Mouse (Mus musculus): Measurements from ENCODE around the gene Clpsl2.

Clpsl2 gene

DNA sequence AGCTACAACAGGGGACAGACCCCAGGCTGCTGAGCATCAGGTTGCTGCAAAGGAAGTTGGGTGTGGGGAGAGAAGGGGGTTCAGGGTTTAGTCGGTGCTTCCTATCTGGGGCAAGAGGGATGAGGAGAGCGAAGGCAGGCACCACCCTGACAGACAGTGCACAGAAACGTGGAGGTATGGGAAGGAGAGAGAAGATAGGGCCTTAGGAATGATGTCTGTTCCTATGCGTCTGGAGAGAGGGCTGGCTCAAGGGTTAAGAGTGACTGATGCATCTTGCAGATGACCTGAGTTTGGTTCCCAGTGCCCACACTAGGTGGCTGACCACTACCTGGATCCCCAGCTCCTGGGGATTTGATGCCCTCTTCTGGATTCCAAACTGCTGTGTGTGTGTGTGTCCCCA is 32.3 kb upstream of the Clpsl2 start:
- TF ChIP-seq GATA4 (IDR thresholded peaks at IDR 0.05; ENCODE audit: insufficient replicate concordance, low read length): no peak

DNA sequence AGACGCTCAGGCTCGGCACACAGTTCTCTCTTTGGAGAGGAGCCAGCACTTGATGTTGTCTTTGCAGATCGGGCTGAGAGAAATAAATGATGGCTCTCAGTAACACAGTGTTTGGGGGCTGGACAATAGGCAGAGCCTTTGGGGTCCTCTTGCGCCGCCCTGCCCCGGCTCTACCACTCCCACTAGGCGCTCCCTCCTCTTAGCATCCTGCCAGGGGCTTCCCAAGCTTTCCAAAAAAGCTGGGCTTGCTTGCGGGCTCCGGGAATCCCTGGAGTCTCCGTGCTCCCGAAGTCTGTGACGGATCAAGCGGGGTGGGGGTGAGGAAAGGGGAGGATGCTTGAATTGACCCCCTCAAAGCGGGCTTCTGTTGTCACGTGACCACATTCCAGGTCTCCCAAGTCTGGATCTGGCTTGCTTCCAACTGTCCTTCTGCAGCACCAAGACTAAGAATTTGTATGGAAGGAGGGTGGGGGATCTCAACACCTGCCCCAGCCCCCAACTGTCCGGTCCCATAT is 31.7 kb upstream of the Clpsl2 start, which contains the start of gene Fkbp5:
Gene Fkbp5 (minus strand): TSS at position 87 of the 515 bp plus-strand sequence.
- no peak for TF ChIP-seq GATA4 (IDR thresholded peaks at IDR 0.05; ENCODE audit: insufficient replicate concordance, low read length)

GRCm38 (mm10) chr17:28517956-28518614 is 31.1 kb upstream of the Clpsl2 start:
- no peak for TF ChIP-seq GATA4 (IDR thresholded peaks at IDR 0.05; ENCODE audit: insufficient replicate concordance, low read length)

GRCm38 (mm10) chr17:28518615-28519071 is 30.6 kb upstream of the Clpsl2 start:
- no peak for TF ChIP-seq GATA4 (IDR thresholded peaks at IDR 0.05; ENCODE audit: insufficient replicate concordance, low read length)

- TF ChIP-seq GATA4 (IDR thresholded peaks at IDR 0.05; ENCODE audit: insufficient replicate concordance, low read length): no peak
Observed at GRCm38 (mm10) chr17:28519827-28520226, 29.4 kb upstream of the Clpsl2 start.

- no peak for TF ChIP-seq GATA4 (IDR thresholded peaks at IDR 0.05; ENCODE audit: insufficient replicate concordance, low read length)
Observed at GRCm38 (mm10) chr17:28520561-28520960, 28.6 kb upstream of the Clpsl2 start.

GRCm38 (mm10) chr17:28521071-28521726 is 28.0 kb upstream of the Clpsl2 start:
- no peak for TF ChIP-seq GATA4 (IDR thresholded peaks at IDR 0.05; ENCODE audit: insufficient replicate concordance, low read length)

DNA sequence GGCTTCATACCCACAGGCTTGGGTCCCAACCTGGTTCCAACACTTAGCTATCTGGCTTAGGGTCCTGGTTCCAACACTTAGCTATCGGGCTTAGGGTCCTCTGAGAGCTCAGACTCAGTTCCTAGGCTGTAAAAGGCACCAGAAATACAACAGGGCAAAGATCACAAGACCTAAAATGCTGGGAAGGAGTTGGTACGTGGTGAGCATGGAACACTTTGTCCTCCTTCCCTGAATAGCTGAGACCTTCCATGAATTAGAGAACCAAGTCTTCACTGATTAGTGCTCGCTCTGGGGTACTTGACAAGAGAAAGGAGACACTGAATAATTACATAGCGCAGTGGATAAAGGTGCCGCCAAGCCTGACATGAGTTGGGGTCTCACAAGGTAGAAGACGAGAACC is 27.3 kb upstream of the Clpsl2 start:
- no peak for TF ChIP-seq GATA4 (IDR thresholded peaks at IDR 0.05; ENCODE audit: insufficient replicate concordance, low read length)

DNA sequence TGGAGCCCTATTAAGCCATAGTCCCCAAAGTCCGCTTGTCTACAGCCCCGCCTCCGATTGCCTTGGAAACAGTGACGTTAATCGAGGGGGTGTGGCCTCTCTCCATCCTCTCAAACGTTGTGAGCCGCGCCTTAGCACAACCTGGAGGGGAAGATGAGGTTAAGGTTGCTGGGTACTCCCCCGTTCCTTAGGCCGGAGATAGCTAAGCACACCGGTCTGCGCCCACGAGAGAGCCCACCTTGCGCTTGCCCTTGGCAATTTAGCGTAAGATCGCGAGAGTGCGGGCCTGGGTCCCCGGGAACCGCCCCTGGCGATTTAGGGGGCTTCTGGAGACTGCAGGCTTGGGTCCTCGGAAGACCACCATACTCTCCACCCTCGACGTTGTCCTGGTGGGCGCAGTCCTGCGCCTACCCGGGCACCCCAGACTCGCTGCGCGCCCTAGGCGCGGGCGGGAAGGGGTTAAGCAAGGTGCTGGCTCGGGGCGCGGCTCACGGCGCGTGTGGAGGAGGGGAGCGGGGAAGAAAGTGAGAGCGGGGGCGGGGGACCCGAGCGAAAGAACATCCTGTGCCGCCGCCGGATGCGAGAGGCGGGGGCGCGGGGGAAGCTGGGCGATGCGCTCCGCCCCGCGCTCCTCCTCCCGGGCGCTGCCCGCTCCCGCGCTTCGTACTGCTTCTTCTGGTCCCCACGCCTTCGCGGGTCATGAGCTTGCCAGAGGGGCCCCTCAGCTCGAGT is 26.4 kb upstream of the Clpsl2 start:
- peak; percentile 20; the same call in 1 of the 2 replicates for TF ChIP-seq GATA4 (IDR thresholded peaks at IDR 0.05; ENCODE audit: insufficient replicate concordance, low read length)

DNA sequence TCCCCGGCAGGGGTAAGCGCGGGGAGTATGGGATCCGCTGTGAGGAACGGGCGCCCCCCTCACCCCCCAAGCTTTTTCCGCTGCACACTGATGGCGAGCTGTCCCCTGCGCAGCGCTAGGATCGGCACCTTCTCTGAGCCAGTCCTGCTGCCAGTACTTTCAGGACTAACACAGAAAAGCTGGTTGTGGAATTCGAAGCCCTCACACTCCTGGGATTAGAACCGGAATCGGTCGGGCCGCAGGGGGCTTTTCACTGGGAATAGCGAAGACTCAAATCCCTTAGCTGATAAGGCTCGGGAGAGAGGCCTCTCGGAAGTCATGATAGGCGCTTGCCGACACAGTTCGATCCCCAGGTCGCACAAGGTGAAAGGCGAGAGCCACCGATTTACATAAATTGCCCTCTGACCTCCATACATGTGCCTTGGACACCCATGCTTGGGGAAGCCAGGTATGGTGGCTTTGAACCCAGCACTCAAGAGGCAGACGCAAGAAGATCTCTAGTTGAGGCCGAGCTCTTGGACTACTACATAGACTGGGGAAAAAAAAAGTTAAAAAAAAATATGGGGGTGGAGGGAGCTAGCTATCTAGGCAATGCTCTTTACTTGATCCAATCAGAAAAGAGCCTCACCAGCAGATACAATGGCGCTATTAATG is 25.7 kb upstream of the Clpsl2 start:
- no peak for TF ChIP-seq GATA4 (IDR thresholded peaks at IDR 0.05; ENCODE audit: insufficient replicate concordance, low read length)

GRCm38 (mm10) chr17:28524009-28524695 is 25.1 kb upstream of the Clpsl2 start:
- TF ChIP-seq GATA4 (IDR thresholded peaks at IDR 0.05; ENCODE audit: insufficient replicate concordance, low read length): no peak

GRCm38 (mm10) chr17:28524831-28525430 is 24.3 kb upstream of the Clpsl2 start:
- TF ChIP-seq GATA4 (IDR thresholded peaks at IDR 0.05; ENCODE audit: insufficient replicate concordance, low read length): no peak

GRCm38 (mm10) chr17:28527184-28528042 is 21.8 kb upstream of the Clpsl2 start:
- TF ChIP-seq GATA4 (IDR thresholded peaks at IDR 0.05; ENCODE audit: insufficient replicate concordance, low read length): no peak
